Mouse (Mus musculus): Measurements from ENCODE around the gene Laptm5.

DNA sequence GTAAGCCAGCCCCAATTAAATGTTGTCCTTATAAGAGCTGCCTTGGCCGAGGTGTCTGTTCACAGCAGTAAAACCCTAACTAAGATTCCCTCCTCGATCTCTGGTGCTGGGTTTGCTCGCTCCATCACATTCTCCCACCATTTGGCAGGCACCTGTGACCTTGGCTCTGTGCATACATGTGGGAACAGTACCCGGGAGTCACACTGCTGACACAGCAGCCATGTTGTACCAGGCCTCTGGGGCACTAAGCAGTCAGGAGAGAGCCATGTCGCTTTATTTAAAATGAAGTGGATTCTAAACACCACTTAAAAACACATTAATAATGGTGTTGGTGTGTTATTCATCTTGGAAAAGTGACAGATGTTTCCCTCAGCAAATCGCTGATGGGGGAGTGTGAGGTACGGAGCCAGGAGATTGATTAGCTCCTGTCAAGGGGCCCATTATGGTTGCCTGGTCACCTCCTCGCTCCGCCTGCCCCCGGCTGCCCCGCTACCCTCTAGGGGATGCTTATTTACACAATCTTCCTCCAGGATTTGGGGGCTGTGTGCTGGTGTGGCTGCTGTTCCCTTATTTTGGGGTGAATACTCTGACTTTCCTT, 25.7 kb upstream of the Laptm5 start:
- TF ChIP-seq CTCF (IDR thresholded peaks at IDR 0.05; ENCODE audit: control insufficient read depth, insufficient read depth, low read length) (no peak), POLR2A (IDR thresholded peaks at IDR 0.05; ENCODE audit: borderline replicate concordance, control insufficient read depth, low read depth, low read length) (no peak)

All from bone marrow, adult 2 months (tissue).